Mouse (Mus musculus) CD8-positive naive resting alpha-beta T cell, adult 2 months (primary cell): ENCODE measurements around the gene Prkcz.

Source experiments
- DNase-seq, 2 experiments: peaks; one replicate each; pipeline ENCODE4 v3.0.0; 2022; ENCODE audit warnings: low read depth in 2 of 2, low spot score in 2 of 2

Prkcz gene

GRCm38 (mm10) chr4:155315031-155315430 lies 46.1 kb downstream of the Prkcz start:
- DNase-seq, result no peak

GRCm38 (mm10) chr4:155308679-155309078 lies 52.5 kb downstream of the Prkcz start:
- DNase-seq, result no peak

GRCm38 (mm10) chr4:155308068-155308467 lies 53.1 kb downstream of the Prkcz start:
- DNase-seq, result peak; percentile 32 to 58

GRCm38 (mm10) chr4:155307591-155307990 lies 53.6 kb downstream of the Prkcz start:
- no peak for DNase-seq

- peak; percentile 17 to 23 for DNase-seq
These were observed 54.6 kb downstream of the Prkcz start for GRCm38 (mm10) chr4:155306356-155307242.

- no peak for DNase-seq
These were observed 55.6 kb downstream of the Prkcz start for GRCm38 (mm10) chr4:155305531-155306031.

- no peak for DNase-seq
These were observed 56.6 kb downstream of the Prkcz start for GRCm38 (mm10) chr4:155304508-155305096.

- no peak for DNase-seq
These were observed 59.2 kb downstream of the Prkcz start for GRCm38 (mm10) chr4:155301965-155302364.

- no peak for DNase-seq
These were observed 60.1 kb downstream of the Prkcz start for GRCm38 (mm10) chr4:155301098-155301447.

- no peak for DNase-seq
These were observed 60.6 kb downstream of the Prkcz start for GRCm38 (mm10) chr4:155300421-155301097.

GRCm38 (mm10) chr4:155298826-155299225 lies 62.3 kb downstream of the Prkcz start:
- no peak for DNase-seq

- peak in 1 of 2 experiments; percentile 29 for DNase-seq
These were observed 64.1 kb downstream of the Prkcz start for GRCm38 (mm10) chr4:155297057-155297456.

- DNase-seq, result no peak
These were observed 65.2 kb downstream of the Prkcz start for GRCm38 (mm10) chr4:155295996-155296395.

- no peak for DNase-seq
These were observed 66.1 kb downstream of the Prkcz start for GRCm38 (mm10) chr4:155295026-155295590.

GRCm38 (mm10) chr4:155294381-155294780 lies 66.8 kb downstream of the Prkcz start:
- no peak for DNase-seq

GRCm38 (mm10) chr4:155292863-155293262 lies 68.3 kb downstream of the Prkcz start:
- no peak for DNase-seq

- DNase-seq, result no peak
These were observed 71.1 kb downstream of the Prkcz start for GRCm38 (mm10) chr4:155290045-155290444.

- no peak for DNase-seq
These were observed 72.6 kb downstream of the Prkcz start for GRCm38 (mm10) chr4:155288586-155288985.

GRCm38 (mm10) chr4:155287713-155288112 lies 73.4 kb downstream of the Prkcz start:
- DNase-seq, result no peak

GRCm38 (mm10) chr4:155286090-155286489 lies 75.1 kb downstream of the Prkcz start:
- DNase-seq, result no peak
